17 mouse cellular contexts compared by ENCODE assay signal in genomic region chr4:151773651-151774050, GRCm38 (mm10).
"Had no signal": no experiment of that assay in that cellular context is flagged by ENCODE, and none has a peak within 500 bp of the region (broad histone marks: within the 10 kb centered on the region; RNA-seq: fewer than 3 reads in every experiment).

No protein-coding gene starts in this region.

- H3K4me3 ChIP-seq: limb, embryonic 15.5 days; midbrain, embryonic 10.5 days; midbrain, embryonic 12.5 days; myocyte; neural tube, embryonic 13.5 days; neural tube, embryonic 15.5 days had no signal

- H3K27ac ChIP-seq: limb, embryonic 15.5 days; midbrain, embryonic 10.5 days; midbrain, embryonic 12.5 days; neural tube, embryonic 13.5 days; neural tube, embryonic 15.5 days had no signal

- H3K36me3 ChIP-seq: midbrain, embryonic 12.5 days; neural tube, embryonic 13.5 days; neural tube, embryonic 15.5 days had no signal

- H3K4me1 ChIP-seq: midbrain, embryonic 10.5 days; midbrain, embryonic 12.5 days had no signal

- H3K4me2 ChIP-seq: limb, embryonic 15.5 days; lung, embryonic 14.5 days; midbrain, embryonic 12.5 days; neural tube, embryonic 13.5 days; neural tube, embryonic 15.5 days had no signal

- H3K9ac ChIP-seq: limb, embryonic 15.5 days; lung, embryonic 14.5 days; midbrain, embryonic 12.5 days; neural tube, embryonic 13.5 days; neural tube, embryonic 15.5 days had no signal

- H3K9me3 ChIP-seq: limb, embryonic 15.5 days; midbrain, embryonic 10.5 days; midbrain, embryonic 12.5 days; neural tube, embryonic 13.5 days; neural tube, embryonic 15.5 days had no signal

- DNase-seq: lung, adult 18-20 months; lung, embryonic 14.5 days; lung, postnatal 10 days; lung, postnatal 4 days; midbrain, embryonic 14.5 days; right cerebral cortex, postnatal 25 days; right cerebral cortex, postnatal 4 days; spleen, adult 18-20 months; thymus, adult 18-20 months; thymus, postnatal 14 days; thymus, postnatal 36 days had no signal

- H3K27me3 ChIP-seq: limb, embryonic 15.5 days; midbrain, embryonic 12.5 days; neural tube, embryonic 13.5 days; neural tube, embryonic 15.5 days had no signal
